Mouse (Mus musculus) stomach, postnatal 0 days (tissue): Measurements from ENCODE around the gene Parn. TPM values are rescaled to one million over a fixed set of nuclear protein-coding genes. Genes with fewer than 3 reads are reported as not detected.

Experiments used
- ATAC-seq: fragments of 200-750 bp; cut with Nextera tagmentation; 2 replicates; pipeline ENCODE4 v1.8.0; 2017; ENCODE audit not compliant: low FRiP score, low TSS enrichment
- DNase-seq: peaks from one replicate; pipeline ENCODE4 v3.0.0-alpha.2; 2016; ENCODE audit warnings: low spot score
- H3K27ac ChIP-seq: fragments of 300-500 bp; sonication (generic); replicated peaks from 2 replicates; pipeline ENCODE4 v1.5.1; 2014; ENCODE audit warnings: mild to moderate bottlenecking, control low read depth
- H3K27me3 ChIP-seq: fragments of 300-500 bp; sonication (generic); 2 replicates; pipeline ENCODE4 v1.6.1; 2014; ENCODE audit warnings: low read length; ENCODE audit not compliant: control insufficient read depth, insufficient read depth
- H3K36me3 ChIP-seq: fragments of 300-500 bp; sonication (generic); 2 replicates; pipeline ENCODE4 v1.6.1; 2014; ENCODE audit warnings: low read length, mixed read lengths; ENCODE audit not compliant: control insufficient read depth, insufficient read depth
- H3K4me1 ChIP-seq: fragments of 300-500 bp; sonication (generic); replicated peaks from 2 replicates; pipeline ENCODE4 v1.6.1; 2014; ENCODE audit warnings: antibody characterized with exemption; ENCODE audit not compliant: control insufficient read depth, insufficient read depth
- H3K4me2 ChIP-seq: fragments of 300-500 bp; sonication (generic); replicated peaks from 2 replicates; pipeline ENCODE4 v1.6.1; 2014; ENCODE audit warnings: low read depth, mild to moderate bottlenecking, control low read depth, moderate library complexity
- H3K4me3 ChIP-seq: fragments of 300-500 bp; sonication (generic); 2 replicates; pipeline ENCODE4 v1.5.1; 2014; ENCODE audit warnings: low read depth, low read length, control low read depth
- H3K9ac ChIP-seq: fragments of 300-500 bp; sonication (generic); 2 replicates; pipeline ENCODE4 v1.6.1; 2014; ENCODE audit warnings: mild to moderate bottlenecking, low read length, control low read depth, mixed read lengths
- H3K9me3 ChIP-seq: fragments of 300-500 bp; sonication (generic); 2 replicates; pipeline ENCODE4 v1.6.1; 2016; ENCODE audit warnings: low read length; ENCODE audit not compliant: control insufficient read depth
- CTCF ChIP-seq: IDR thresholded peaks from 2 replicates; pipeline ENCODE4 v1.5.1; 2016; ENCODE audit warnings: antibody characterized with exemption, low read depth, mild to moderate bottlenecking, moderate library complexity
- EP300 ChIP-seq: optimal IDR thresholded peaks from 2 replicates; pipeline ENCODE3; 2016; ENCODE audit warnings: antibody characterized with exemption
- WGBS: fragments of 180-500 bp; shearing (Covaris S2); extraction: QIAGEN DNeasy Blood & Tissue Kit; methylation state at CpG from one replicate; pipeline ENCODE4 v1.1.7; 2014; 5-methylcytosine and 5-hydroxymethylcytosine counted together
- polyA plus RNA-seq: library from polyadenylated mRNA; unstranded; fragments of >200 nt; fragmentation: Nextera tagmentation; extraction: Ambion mirVana; gene quantifications from 2 replicates; pipeline ENCODE4 v1.2.1, GENCODE M21; 2015

Parn gene
- polyA plus RNA-seq, 1 experiment from 2014 or later: 23.7 TPM

DNA sequence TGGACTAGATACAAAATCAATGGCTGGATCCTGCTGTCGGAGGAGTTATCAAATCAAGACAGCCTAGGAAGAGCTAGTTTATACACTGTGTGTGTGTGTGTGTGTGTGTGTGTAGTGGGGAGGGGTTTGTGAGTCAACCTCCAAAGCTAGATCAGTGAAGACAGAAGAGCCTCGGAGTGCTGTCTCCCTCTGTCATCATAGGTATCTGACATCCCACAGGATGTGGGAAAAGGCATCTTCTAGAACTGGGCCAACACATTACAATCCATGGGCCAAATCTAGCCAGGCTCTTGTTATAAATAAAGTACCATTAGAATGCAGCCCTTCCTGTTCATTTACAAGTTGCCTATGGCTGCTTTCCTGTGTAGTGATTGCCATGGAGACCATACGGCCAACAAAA, 163.5 kb downstream of the Parn start:
- Histone ChIP-seq H3K4me1 (no peaks in the 10 kb centered on the region), H3K9me3 (no peaks in the 10 kb centered on the region), H3K36me3 (no peaks in the 10 kb centered on the region), H3K4me3 (no peak overlapping the region), H3K4me2 (no peak overlapping the region), H3K27ac (no peak overlapping the region), H3K9ac (no peak overlapping the region), H3K27me3 (no peaks in the 10 kb centered on the region)
- no peak for DNase-seq
- no peak for ATAC-seq
- WGBS: 87% methylated on average over 3 of the region's 3 CpGs
- TF ChIP-seq EP300 (no peak), CTCF (no peak)

DNA sequence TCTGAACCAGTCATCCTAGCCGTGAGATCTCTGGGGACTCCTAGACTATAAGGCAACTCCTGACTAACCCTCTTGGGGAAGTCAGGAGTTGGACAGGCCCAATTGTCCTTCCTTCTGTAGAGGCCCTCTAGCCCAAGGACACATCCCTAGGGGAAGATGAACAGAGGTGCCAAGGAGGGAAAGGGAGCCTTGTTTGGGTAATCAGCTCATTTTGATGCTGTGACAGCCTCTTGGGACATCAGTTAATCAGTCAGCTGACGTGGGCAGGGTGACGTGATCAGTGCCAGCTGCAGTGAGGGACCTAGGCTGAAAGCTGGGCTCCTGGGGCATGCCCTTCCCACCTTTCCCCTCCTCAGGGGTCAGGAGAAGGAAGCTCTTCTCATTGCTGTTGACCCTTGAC, 169.0 kb downstream of the Parn start:
- TF ChIP-seq EP300: no peak
- TF ChIP-seq CTCF: no peak
- ATAC-seq (no peak), DNase-seq (no peak)
- Histone ChIP-seq H3K4me2 (no peak overlapping the region), H3K27ac (no peak overlapping the region), H3K9me3 (no peaks in the 10 kb centered on the region), H3K36me3 (no peaks in the 10 kb centered on the region), H3K4me1 (no peaks in the 10 kb centered on the region), H3K9ac (no peak overlapping the region), H3K27me3 (no peaks in the 10 kb centered on the region), H3K4me3 (no peak overlapping the region)
- 93% methylated on average over 3 of the region's 3 CpGs for WGBS

DNA sequence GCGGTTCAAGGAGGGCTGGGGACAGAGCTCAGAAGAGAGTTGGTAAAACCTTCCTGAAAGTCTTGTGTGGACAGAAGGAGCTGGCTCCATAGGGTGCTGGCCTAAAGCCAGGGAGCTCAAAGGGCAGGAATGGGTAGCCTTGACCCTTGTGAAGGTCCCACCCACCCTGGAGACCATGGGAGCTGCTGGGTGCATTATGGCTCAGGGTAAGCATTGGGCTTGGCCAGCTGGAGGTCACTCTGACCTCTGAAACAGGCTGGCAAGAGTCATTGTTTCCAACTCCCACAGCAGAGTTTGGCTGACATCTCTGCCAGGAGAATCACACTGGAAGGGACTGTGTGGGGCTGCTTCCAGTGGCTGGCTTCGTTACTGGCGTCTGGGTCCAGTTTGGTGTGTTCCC, 174.0 kb downstream of the Parn start:
- Histone ChIP-seq H3K4me3 (no peak overlapping the region), H3K27ac (no peak overlapping the region), H3K36me3 (no peaks in the 10 kb centered on the region), H3K9me3 (no peaks in the 10 kb centered on the region), H3K4me1 (no peaks in the 10 kb centered on the region), H3K9ac (no peak overlapping the region), H3K27me3 (no peaks in the 10 kb centered on the region), H3K4me2 (no peak overlapping the region)
- ATAC-seq (peak; percentile 65), DNase-seq (peak; percentile 20)
- TF ChIP-seq EP300 (no peak), CTCF (no peak)
- WGBS: 63% methylated on average over 3 of the region's 3 CpGs

DNA sequence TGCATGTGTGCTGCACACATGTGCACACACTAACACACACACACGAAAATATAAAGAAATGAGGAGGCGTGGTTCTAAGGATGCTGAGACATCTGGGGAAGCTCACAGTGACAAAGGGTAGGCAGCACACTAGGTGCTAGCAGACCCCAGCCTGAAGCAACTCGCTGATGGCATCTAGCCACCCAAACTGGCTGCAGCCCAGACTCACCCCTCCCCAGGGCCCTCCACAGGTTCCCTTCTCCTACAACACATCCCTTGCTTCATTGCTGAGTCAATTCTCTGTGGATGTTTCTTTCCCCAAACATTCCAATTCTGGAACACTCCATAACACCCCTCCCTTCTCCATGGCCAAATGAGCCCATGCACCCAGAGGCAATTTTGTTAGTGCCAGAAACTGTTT, 175.0 kb downstream of the Parn start:
- H3K4me2 ChIP-seq: no peak overlapping the region
- H3K27me3 ChIP-seq: no peaks in the 10 kb centered on the region
- no peaks in the 10 kb centered on the region for H3K4me1 ChIP-seq
- H3K9me3 ChIP-seq: no peaks in the 10 kb centered on the region
- ATAC-seq (no peak), DNase-seq (no peak)
- WGBS: 68% methylated on average over 3 of the region's 3 CpGs
- TF ChIP-seq CTCF: no peak
- TF ChIP-seq EP300: no peak
- no peak overlapping the region for H3K4me3 ChIP-seq
- H3K9ac ChIP-seq: no peak overlapping the region
- H3K27ac ChIP-seq: no peak overlapping the region
- no peaks in the 10 kb centered on the region for H3K36me3 ChIP-seq

DNA sequence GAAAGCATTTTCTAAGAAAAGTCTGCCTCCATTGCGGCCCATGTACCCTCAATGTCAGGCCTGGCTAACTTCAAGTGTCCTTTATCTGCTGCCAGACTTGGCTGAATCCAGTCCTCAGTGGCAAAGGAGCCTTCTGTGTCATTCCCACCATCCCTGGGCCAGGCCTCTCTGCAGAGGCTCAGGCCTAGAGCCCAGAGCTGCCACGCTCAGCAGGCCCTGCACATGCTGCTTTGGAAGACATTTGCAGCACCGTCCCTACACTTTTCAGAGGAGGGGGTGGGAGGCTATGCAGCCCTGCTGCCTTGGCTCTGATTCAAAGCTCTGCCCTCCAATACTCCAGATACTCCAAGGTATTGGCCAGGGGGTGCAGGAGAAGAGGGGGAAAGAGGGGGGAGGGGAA, 176.2 kb downstream of the Parn start:
- Histone ChIP-seq H3K9ac (no peak overlapping the region), H3K4me2 (no peak overlapping the region), H3K27me3 (no peaks in the 10 kb centered on the region), H3K4me3 (no peak overlapping the region), H3K9me3 (no peaks in the 10 kb centered on the region), H3K36me3 (no peaks in the 10 kb centered on the region), H3K4me1 (no peaks in the 10 kb centered on the region), H3K27ac (no peak overlapping the region)
- TF ChIP-seq CTCF: no peak
- TF ChIP-seq EP300: no peak
- DNase-seq: no peak
- 58% methylated on average over 3 of the region's 3 CpGs for WGBS
- no peak for ATAC-seq

Other genes starting within 250 kb of the Parn start
- gene Bfar, start 3.7 kb upstream of the Parn start, polyA plus RNA-seq: 21.5 and 22.0 TPM in 2 replicates
- 3.0 and 3.3 TPM in 2 replicates for gene 3110001I22Rik, start 3.8 kb upstream of the Parn start, polyA plus RNA-seq
- 142 and 153 TPM in 2 replicates for gene Pla2g10, start 62.8 kb upstream of the Parn start, polyA plus RNA-seq
- gene Rrn3, start 112.5 kb upstream of the Parn start, polyA plus RNA-seq: 33.9 and 34.5 TPM in 2 replicates
- 124 and 133 TPM in 2 replicates for gene Ntan1, start 150.7 kb upstream of the Parn start, polyA plus RNA-seq
- 75.1 and 76.2 TPM in 2 replicates for gene Pdxdc1, start 235.0 kb upstream of the Parn start, polyA plus RNA-seq
- gene Mpv17l, start 235.0 kb upstream of the Parn start, polyA plus RNA-seq: 4.6 and 5.7 TPM in 2 replicates